Mouse (Mus musculus): ENCODE measurements at regions not wholly inside any gene's neighbourhood (a gene's known extent, or its start where the extent isn't known, plus 50 kb on each side); places are given as distances from the start of the nearest gene placed in this dataset.
A peak's percentile ranks its signal among the peaks of the same experiment; 100 is the strongest.
"Not testable (repeated sequence)": the region's sequence is repeated elsewhere in the genome, so short reads cannot be mapped to it uniquely, and the experiment has no call there.

DNA sequence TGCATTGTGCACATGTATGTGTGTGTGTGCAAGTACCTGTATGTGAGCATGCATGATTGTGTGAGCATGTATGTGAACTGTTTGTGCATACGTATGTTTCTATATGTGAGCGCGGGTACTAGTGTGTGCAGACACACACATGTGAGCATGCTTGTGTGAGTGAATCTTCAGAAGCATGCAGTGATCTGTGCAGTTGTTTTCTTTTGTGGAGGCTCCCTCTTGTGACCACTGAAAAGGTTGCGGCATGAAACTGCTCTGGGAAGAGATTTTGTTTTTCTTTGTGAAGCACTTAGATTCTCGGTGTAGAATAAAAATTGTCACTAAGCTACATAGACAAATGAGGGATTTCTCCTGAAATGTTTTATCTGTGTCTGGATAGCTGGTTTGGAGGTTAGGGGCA is 189.2 kb upstream of the Rapgef5 start:
- DNase-seq = not testable (repeated sequence)
- intact Hi-C loops (cut with DNase I) = loop anchor here (10.0 kb wide), 1 partner anchor 172 kb away; no protein-coding TSS in a partner anchor

DNA sequence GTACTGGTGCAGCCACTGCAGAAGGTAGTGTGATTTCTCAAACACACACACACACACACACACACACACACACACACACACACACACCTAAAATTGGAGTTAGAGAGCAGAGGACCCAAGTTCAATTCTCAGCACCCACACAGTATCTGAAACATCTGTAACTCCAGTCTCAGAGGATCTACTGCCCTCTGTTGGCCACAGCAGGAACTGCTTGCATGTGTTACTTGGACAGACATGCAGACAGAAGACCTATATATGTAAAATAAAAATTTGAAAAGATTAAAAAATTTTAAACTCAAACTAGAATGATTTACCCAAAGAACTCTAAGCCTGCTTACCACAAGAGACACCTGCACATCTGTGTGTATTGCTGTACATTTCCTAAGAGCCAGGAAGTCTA is 185.9 kb upstream of the Rapgef5 start:
- DNase-seq = no peak
- intact Hi-C loops (cut with DNase I) = no loop called here

DNA sequence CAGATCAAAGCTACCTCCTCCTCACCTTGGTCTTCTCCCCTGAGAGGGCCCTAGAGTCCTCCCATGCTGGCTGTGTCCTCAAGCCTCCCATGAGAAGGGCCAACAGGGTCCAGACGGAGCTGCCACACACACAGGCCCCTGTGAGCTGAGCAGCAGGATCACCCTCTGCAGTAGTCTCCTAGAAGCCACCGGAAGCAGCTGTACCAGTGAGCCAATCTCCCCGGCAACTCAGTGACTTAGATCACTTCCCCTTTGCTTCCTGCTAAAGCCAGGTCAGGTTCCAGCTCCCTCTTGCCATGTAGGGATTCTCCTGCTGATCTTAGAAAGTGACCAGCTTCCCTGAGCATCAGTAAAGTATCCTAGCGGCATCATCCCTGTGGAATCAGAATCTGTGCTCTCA is 179.4 kb upstream of the Rapgef5 start:
- DNase-seq = no peak
- intact Hi-C loops (cut with DNase I) = no loop called here

DNA sequence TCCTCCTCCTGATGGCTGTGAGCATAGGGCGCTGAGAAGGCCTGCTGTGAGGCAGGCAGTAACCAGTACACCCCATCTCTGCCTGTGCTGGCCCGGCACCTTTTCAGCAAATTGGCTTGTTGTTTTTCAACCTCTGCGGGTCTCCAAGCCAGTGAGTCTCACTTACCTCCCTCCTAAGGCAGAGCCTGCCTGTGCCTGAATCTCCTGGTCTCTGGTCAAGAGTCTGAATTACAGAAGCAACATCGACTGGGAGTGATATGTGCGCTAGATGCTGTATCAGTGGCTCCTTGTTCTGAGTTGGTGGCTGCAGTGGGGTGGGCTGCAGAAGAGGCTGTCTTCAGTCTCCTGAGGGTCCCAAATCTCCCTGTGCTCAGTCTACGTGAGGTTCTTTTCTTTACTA is 174.0 kb upstream of the Rapgef5 start:
- intact Hi-C loops (cut with DNase I) = no loop called here

DNA sequence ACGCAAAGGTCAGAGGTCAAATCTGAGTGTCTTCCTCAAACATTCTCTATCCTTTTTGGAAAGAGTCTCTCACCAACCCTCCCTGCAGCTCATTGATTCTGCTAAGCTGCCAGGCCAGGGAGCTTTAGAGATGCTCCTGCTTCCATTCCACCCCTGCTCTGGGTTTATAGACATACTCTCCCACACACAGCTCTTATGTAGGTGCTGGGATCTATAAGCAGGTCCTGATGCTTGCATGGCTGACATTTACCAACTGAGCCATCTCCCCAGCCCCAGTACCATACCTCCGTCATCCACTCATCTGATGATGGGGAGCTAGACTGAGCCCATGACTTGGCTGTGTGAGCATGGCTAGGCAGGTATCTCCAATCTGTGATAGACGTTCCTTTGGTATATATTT is 173.2 kb upstream of the Rapgef5 start:
- DNase-seq = no peak
- intact Hi-C loops (cut with DNase I) = no loop called here

More for the DNA sequence above, 174.0 kb upstream of the Rapgef5 start:
- no peak for DNase-seq

- intact Hi-C loops (cut with DNase I); DNase-seq: not testable (repeated sequence)
These were observed 172.7 kb upstream of the Rapgef5 start for GRCm38 (mm10) chr12:117343605-117344004.

GRCm38 (mm10) chr12:117344266-117345087 is 171.8 kb upstream of the Rapgef5 start:
- intact Hi-C loops (cut with DNase I) = no loop called here
- peak; percentile 24 for DNase-seq

GRCm38 (mm10) chr12:117345088-117345977 is 170.9 kb upstream of the Rapgef5 start:
- DNase-seq = peak; percentile 78
- intact Hi-C loops (cut with DNase I) = no loop called here

DNA sequence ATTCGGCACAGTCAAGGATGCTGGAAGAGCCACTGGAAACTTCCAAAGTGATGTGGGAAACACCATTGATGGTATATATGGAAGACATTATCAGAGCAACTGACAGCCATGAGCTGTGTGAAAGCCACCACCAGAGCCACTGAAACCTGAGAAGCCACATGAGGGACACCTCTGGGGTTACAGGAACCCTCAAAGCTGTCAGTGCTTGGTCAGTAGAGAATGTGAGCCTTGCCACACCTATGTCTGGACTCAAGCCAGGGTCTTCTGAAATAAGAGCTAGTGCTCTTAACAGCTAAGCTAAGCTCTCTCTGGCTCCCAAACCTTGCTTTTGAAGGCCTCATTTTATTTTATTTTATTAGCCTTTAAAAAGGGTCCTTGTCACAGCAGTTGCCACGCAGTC is 170.2 kb upstream of the Rapgef5 start:
- DNase-seq = no peak
- intact Hi-C loops (cut with DNase I) = no loop called here

DNA sequence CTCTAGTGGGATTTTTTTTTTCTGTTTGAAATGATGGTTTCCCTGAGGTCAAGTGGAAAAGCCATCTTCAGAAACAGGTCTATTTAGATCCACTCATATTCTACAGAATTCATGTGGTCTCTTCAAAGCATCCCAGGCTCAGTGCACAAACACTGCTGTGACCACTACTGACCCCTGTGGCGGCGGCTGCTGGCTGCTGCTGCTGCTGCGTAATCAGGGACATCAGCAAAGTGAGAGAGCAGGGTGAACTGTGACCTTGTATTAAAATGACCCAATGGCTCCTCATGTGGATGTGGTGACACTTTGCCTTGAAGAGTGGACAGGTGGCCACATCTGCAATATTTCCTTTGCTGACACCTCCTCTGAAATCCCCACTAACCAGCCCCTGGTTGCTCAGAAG is 169.1 kb upstream of the Rapgef5 start:
- intact Hi-C loops (cut with DNase I) = no loop called here
- no peak for DNase-seq

GRCm38 (mm10) chr12:117348516-117348915 is 167.8 kb upstream of the Rapgef5 start:
- DNase-seq = no peak
- intact Hi-C loops (cut with DNase I) = no loop called here

DNA sequence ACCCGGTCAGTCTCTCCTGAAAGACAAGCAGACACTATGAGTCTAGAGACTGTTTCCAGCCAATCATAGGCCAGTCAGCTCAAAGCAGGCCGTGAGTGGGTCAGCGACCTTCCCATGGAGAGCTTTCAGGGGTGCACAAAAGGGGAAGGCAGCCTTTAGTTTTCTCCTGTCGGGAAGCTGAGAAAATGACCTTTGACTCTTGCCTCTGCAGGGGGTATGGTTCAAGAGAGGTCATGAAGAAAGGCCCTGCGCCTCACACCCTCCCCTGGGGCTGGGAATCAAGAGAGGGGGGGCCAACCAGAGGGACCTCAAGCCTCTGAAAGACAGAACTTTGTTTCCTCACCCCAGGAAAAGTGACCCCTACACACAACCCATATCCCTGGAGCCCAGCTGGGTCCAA is 164.4 kb upstream of the Rapgef5 start:
- DNase-seq = no peak
- intact Hi-C loops (cut with DNase I) = loop anchor here (5.0 kb wide), 1 partner anchor 710 kb away; no protein-coding TSS in a partner anchor

- intact Hi-C loops (cut with DNase I) = loop anchor here (5.0 kb wide), 1 partner anchor 710 kb away; no protein-coding TSS in a partner anchor
- DNase-seq = no peak
These were observed 163.8 kb upstream of the Rapgef5 start for GRCm38 (mm10) chr12:117352511-117352910.

DNA sequence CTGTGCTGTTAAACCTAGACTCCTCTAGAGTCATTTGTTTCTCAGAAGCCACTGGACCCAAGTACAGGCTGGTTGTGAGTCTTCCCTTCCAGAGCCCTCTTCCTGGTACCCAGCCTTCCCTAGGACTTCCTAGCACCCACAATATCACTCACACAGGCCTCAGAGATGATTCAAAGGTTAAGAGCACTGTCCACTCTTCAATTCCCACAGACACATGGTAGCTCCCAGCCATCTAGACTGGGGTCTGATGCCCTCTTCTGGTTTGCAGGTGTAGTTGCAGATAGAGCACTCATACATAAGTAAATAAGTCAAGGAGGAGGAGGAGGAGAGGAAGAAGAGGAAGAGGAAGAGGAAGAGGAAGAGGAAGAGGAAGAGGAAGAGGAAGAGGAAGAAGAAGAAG is 163.3 kb upstream of the Rapgef5 start:
- intact Hi-C loops (cut with DNase I) = loop anchor here (5.0 kb wide), 1 partner anchor 711 kb away; no protein-coding TSS in a partner anchor
- DNase-seq = no peak

DNA sequence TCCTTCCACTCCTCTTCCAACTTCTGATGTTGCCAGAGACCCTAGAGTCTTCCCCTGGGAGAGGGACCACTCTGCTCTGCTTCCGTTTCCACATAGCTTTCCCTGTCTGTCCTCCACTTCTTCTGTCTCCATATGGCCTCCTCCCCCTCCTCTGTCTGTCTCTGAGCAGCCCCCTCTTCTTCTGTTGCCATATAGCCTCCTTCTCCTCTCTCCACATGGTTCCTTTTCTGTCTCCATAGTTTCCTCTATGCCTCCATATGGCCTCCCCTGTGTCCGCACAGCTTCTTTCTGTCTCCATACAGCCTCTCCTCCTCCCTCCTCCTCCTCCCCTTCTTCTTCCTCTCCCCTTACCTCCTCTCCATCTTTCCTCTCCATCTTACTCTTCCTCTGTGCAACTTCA is 158.5 kb upstream of the Rapgef5 start:
- intact Hi-C loops (cut with DNase I) = no loop called here
- DNase-seq = no peak

- intact Hi-C loops (cut with DNase I) = no loop called here
- DNase-seq = no peak
These were observed 157.4 kb upstream of the Rapgef5 start for GRCm38 (mm10) chr12:117358891-117359290.

- intact Hi-C loops (cut with DNase I) = no loop called here
These were observed 156.1 kb upstream of the Rapgef5 start for GRCm38 (mm10) chr12:117360215-117360614.

DNA sequence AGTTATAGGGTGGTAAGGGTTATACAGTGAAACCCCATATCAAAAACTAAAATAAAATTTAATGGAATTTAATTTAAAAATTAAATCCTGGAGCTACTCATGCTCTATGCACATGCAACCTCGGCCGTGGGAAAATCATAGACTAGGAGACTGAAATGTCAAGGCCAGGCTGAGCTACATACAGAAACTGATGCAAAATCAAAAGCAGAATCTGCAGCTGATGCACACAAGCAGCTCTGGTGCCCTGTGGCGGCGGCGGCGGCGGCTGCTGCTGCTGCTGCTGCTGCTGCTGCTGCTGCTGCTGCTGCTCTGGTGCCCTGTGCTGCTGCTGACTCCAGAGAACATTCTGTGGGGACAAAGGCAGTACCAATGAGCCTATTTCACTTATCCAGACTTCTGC is 154.5 kb upstream of the Rapgef5 start:
- intact Hi-C loops (cut with DNase I) = no loop called here
- no peak for DNase-seq

More at GRCm38 (mm10) chr12:117360215-117360614, 156.1 kb upstream of the Rapgef5 start:
- DNase-seq = no peak

- not testable (repeated sequence) for DNase-seq
These were observed 152.8 kb upstream of the Rapgef5 start for GRCm38 (mm10) chr12:117363457-117363856.

DNA sequence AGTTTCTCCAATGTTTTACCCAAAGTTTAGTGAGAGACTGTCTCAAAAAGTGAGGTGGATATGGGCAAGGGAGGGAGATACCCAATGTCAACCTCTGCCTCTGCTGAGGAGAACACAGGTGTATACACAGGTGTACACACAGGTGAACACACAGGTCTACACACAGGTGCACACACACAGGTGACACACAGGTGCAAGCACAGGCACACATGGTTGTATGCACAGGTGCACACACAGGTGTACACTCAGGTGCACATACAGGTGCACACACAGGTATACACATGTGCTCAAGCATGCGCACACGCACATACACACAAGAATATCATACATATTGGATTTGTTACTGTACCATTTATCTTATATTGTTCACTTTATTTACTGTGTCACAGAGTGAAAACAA is 151.1 kb upstream of the Rapgef5 start:
- intact Hi-C loops (cut with DNase I) = no loop called here
- DNase-seq = no peak

More at GRCm38 (mm10) chr12:117363457-117363856, 152.8 kb upstream of the Rapgef5 start:
- intact Hi-C loops (cut with DNase I) = not testable (repeated sequence)

DNA sequence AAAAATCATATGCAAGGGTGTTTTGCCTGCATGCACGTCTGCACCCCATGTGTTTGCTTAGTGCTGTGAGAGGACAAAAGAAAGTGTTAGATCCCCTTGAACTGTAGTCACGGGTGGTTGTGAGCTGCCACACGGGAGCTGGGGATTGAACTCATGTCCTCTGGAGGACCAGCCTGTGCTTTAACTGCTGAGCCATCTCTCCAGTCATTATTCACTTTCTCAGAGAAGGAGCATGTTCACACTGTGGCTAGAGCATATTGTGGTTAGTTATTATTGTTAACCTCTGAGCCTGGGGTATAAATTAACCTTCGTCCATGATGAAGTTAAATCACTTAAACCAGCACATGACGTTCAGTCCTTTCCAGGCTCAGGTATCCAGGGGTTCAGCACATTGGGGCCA is 150.4 kb upstream of the Rapgef5 start:
- intact Hi-C loops (cut with DNase I) = no loop called here

More for the DNA sequence above, 150.4 kb upstream of the Rapgef5 start:
- DNase-seq = no peak
